Mouse (Mus musculus) lung, embryonic 14.5 days (tissue): Measurements from ENCODE around the gene Tmem240. TPM values are rescaled to one million over a fixed set of nuclear protein-coding genes. Genes with fewer than 3 reads are reported as not detected.

ENCODE experiments used
- ATAC-seq: fragments of 200-750 bp; cut with Nextera tagmentation; 2 replicates; pipeline ENCODE4 v1.8.0; 2017; ENCODE audit warnings: mild to moderate bottlenecking, moderate TSS enrichment, moderate library complexity; ENCODE audit not compliant: insufficient read depth
- DNase-seq: peaks from one replicate; pipeline ENCODE4 v3.0.0-alpha.2; 2015
- H3K27ac ChIP-seq: fragments of 300-500 bp; sonication (generic); 2 replicates; pipeline ENCODE4 v1.5.1; 2014; ENCODE audit warnings: low read depth, mild to moderate bottlenecking, moderate library complexity
- H3K27me3 ChIP-seq: fragments of 300-500 bp; sonication (generic); 2 replicates; pipeline ENCODE4 v1.6.1; 2014; ENCODE audit warnings: low read length, control low read depth; ENCODE audit not compliant: insufficient read depth
- H3K36me3 ChIP-seq: fragments of 300-500 bp; sonication (generic); 2 replicates; pipeline ENCODE4 v1.6.1; 2014; ENCODE audit warnings: control low read depth; ENCODE audit not compliant: insufficient read depth
- H3K4me1 ChIP-seq: fragments of 300-500 bp; sonication (generic); 2 replicates; pipeline ENCODE4 v1.6.1; 2014; ENCODE audit warnings: antibody characterized with exemption, control low read depth; ENCODE audit not compliant: insufficient read depth
- H3K4me2 ChIP-seq: fragments of 300-500 bp; sonication (generic); 2 replicates; pipeline ENCODE4 v1.6.1; 2014; ENCODE audit warnings: mild to moderate bottlenecking
- H3K4me3 ChIP-seq: fragments of 300-500 bp; sonication (generic); 2 replicates; pipeline ENCODE4 v1.5.1; 2014; ENCODE audit warnings: low read depth, low read length
- H3K9ac ChIP-seq: fragments of 300-500 bp; sonication (generic); 2 replicates; pipeline ENCODE4 v1.6.1; 2014
- H3K9me3 ChIP-seq: fragments of 300-500 bp; sonication (generic); 2 replicates; pipeline ENCODE4 v1.6.1; 2016; ENCODE audit warnings: low read depth, low read length, control low read depth
- CTCF ChIP-seq: IDR thresholded peaks from 2 replicates; pipeline ENCODE4 v1.5.1; 2016; ENCODE audit warnings: antibody characterized with exemption, low read depth
- WGBS: fragments of 180-500 bp; shearing (Covaris S2); extraction: QIAGEN DNeasy Blood & Tissue Kit; methylation state at CpG from one replicate; pipeline ENCODE4 v1.1.7; 2014; 5-methylcytosine and 5-hydroxymethylcytosine counted together
- polyA plus RNA-seq: library from polyadenylated mRNA; unstranded; fragments of >200 nt; fragmentation: Nextera tagmentation; extraction: Ambion mirVana; gene quantifications from 2 replicates; pipeline ENCODE4 v1.2.1, GENCODE M21; 2014

Gene Tmem240
- polyA plus RNA-seq, 1 experiment from 2014 or later, result 0.86 TPM

DNA sequence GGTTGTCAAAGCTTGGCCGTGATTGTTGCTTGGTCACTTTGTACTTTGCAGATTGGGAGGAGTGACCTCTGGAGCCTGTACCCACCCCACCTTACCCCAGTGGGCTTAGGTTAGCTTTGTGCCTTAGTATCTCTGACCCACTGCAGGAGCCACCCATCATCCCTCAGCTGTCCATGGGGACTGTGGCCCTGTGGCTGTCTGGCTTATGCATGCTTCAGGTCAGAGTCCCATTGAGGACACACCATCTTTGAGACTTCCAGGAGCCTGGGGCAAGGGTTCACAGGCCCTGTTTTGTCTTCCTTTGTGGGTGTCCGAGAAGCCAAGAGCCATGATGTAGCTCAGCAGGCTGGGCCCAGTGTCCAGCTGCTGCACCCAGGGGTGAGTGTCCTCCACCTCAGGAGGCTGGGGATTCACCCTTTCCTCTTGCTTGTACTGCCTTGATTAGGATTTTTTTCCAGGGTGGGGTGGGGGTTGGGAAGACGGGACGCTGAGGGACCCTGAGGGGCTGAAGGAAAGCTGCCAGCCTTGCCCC, 39.0 kb upstream of the Tmem240 start:
- 86% methylated on average over 4 of the region's 4 CpGs for WGBS
- Histone ChIP-seq H3K4me3 (no peak overlapping the region; the same call in 1 of the 2 replicates), H3K4me1 (no peaks in the 10 kb centered on the region), H3K27me3 (peaks cover 9% of the 10 kb centered on the region; the same call in 1 of the 2 replicates), H3K27ac (no peak overlapping the region), H3K9ac (peak overlapping the region; percentile 68), H3K36me3 (no peaks in the 10 kb centered on the region), H3K4me2 (peak overlapping the region; percentile 96), H3K9me3 (no peaks in the 10 kb centered on the region)
- no peak for DNase-seq
- ATAC-seq, result no peak
- TF ChIP-seq CTCF, result no peak

DNA sequence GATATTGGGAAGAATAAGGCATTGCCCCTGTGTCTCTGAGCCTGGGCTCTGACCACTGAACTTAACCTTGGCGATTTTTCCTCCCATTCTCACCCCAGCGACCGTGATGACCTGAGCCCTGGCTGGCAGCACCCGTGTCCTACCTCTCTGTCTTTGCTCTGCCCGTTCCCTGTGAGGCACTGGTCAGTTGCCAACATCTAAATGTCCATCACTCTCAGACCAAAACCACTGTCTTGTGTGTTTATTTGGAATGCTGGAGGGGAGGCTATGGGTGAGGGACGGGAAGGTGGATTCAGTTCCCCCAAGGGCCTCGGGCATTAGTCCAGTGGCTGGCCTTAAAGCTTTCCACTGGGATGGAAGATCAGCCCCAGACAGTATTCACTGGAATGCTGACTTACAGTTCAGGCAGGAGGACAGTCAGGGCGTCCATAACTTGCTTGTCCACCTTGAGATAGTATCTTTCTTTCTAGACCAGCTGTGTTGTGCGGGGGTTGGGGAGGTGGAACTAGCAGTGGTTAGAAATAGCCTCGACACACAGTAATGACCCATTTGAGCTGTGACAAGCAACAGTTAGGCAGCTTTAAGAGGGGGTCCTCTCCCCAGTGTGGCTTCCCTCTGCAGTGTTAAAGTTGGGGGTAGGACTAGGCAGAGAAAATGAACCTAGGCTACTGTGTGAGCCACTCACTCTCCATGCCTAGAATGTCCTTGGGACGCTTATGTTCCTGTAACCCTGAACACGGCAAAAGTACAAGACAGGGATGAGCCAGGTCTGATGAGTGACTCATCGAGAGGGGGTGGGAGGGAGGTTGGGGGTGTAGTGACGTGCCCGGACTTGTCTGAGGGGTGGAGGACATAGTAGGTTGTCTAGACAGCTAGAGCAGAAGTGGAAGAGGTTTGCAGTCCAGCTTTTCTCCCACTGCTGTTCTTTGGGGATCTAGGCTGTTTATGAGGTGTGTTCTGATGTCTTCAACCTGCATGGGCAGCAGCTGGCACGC, 38.0 kb upstream of the Tmem240 start:
- Histone ChIP-seq H3K4me1 (no peaks in the 10 kb centered on the region), H3K27ac (no peak overlapping the region), H3K36me3 (no peaks in the 10 kb centered on the region), H3K9ac (no peak overlapping the region; the same call in 1 of the 2 replicates), H3K27me3 (peaks cover 9% of the 10 kb centered on the region; the same call in 1 of the 2 replicates), H3K4me3 (no peak overlapping the region), H3K4me2 (peak overlapping the region; percentile 96; the same call in 1 of the 2 replicates), H3K9me3 (no peaks in the 10 kb centered on the region)
- DNase-seq (no peak), ATAC-seq (no peak)
- 59% methylated on average over 16 of the region's 16 CpGs for WGBS
- no peak for TF ChIP-seq CTCF

DNA sequence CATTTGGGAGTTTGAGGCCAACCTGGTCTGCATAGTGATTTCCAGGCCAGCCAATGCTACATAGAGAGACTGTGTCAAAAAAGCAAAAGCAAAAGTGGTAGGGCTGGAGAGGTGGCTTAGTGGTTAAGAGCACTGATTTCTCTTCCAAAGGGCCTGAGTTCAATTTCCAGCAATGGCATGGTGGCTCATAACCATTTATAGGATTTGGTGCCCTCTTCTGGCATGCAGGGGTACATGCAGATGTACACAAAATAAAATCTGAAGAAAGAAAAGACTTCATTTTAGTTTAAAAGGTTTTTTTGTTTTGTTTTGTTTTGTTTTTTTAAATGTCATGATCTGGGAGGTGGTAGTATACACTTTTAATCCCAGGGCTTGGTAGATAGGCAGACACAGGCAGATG, 34.2 kb upstream of the Tmem240 start:
- ATAC-seq (no peak), DNase-seq (peak; percentile 69)
- H3K4me2 ChIP-seq, result no peak overlapping the region
- no peak overlapping the region for H3K27ac ChIP-seq
- H3K9ac ChIP-seq, result no peak overlapping the region
- no peaks in the 10 kb centered on the region; the same call in 1 of the 2 replicates for H3K27me3 ChIP-seq
- H3K36me3 ChIP-seq, result no peaks in the 10 kb centered on the region
- H3K4me3 ChIP-seq, result no peak overlapping the region
- H3K4me1 ChIP-seq, result no peaks in the 10 kb centered on the region
- peak; percentile 72 for TF ChIP-seq CTCF
- H3K9me3 ChIP-seq, result no peaks in the 10 kb centered on the region

DNA sequence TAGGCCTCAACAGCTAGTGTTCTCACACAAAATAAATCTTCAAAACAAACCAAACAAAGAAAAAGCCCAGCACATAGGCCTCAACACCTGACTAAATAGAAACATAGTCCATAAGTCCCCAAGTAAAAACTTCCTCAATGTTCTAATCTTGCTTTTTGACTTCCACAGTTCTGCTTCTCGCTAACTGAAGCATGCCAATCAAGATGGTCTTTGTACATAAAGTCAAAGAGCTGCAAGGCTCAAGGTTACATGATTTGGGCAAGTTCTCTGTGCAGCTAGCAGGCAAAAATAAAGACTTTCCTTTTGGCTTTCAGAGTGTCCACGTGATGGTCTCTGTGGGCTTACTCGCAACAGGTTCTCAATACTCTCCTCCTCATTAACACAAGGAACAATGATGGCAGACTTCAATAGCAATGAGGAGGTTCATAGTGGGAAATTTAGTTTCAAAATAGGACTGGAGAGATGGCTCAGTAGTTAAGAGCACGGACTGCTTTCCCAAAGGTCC, 31.1 kb upstream of the Tmem240 start:
- Histone ChIP-seq H3K4me3 (no peak overlapping the region), H3K27ac (no peak overlapping the region), H3K27me3 (no peaks in the 10 kb centered on the region), H3K4me1 (peaks cover 5% of the 10 kb centered on the region; the same call in 1 of the 2 replicates), H3K36me3 (no peaks in the 10 kb centered on the region), H3K4me2 (no peak overlapping the region), H3K9ac (no peak overlapping the region), H3K9me3 (no peaks in the 10 kb centered on the region)
- ATAC-seq, result no peak
- no peak for TF ChIP-seq CTCF
- 93% methylated on average over 4 of the region's 4 CpGs for WGBS
- DNase-seq, result no peak

DNA sequence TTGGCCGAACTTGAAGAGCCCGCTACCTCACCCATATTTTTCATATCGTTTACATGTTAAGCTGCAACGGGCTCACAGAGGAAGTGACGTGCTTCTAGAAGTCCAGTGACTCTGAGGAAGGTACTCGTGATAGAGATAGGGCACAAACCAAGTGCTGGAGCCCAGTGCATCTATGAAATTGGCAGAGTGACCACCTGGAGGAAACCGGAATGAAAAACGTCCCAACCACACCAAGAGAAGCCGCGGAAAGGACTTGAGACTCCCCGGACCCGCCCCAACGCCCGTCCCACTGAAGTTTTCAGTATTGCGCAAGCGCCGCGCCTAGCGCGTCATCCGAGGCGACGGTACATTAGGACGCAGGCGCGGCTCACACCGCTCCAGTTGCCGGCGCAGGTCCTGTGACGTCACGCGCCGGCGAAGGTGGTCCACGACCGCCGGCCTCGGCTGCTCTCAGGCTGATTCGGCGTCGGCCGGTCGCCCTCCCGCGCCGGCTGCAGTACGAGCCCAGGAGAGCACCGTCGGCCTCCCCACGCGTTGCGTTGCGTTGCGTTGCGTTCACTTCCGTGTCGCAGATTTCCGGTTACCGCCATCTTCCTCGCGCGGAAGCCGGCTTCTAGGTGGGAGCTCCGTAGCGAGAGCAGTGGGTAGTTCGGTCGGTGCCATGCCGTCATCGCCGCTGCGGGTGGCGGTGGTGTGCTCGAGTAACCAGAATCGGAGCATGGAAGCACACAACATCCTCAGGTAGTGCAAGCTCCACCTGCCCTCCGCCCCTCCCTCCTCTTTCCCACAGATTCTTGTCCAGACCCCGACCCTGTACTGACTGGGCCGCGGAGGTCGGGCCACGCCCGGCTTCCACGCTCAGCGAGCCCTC, 29.6 kb upstream of the Tmem240 start, which contains the start of gene Ssu72:
Gene Ssu72, plus strand, starts transcription at position 80 of the 871 bp plus-strand sequence.
- peak; percentile 95 for ATAC-seq
- H3K27me3 ChIP-seq, result no peaks in the 10 kb centered on the region
- peaks cover 5% of the 10 kb centered on the region; the same call in 1 of the 2 replicates for H3K4me1 ChIP-seq
- under 1% methylated on average over 83 of the region's 83 CpGs for WGBS
- peak within 1 kb of the TSS; percentile 97 for H3K27ac ChIP-seq
- TF ChIP-seq CTCF, result no peak
- DNase-seq, result peak; percentile 99
- H3K4me3 ChIP-seq, result peak within 1 kb of the TSS; percentile 95
- peak within 1 kb of the TSS; percentile 87 for H3K9ac ChIP-seq
- H3K9me3 ChIP-seq, result no peaks in the 10 kb centered on the region
- H3K36me3 ChIP-seq, result no peaks in the 10 kb centered on the region
- peak within 1 kb of the TSS; percentile 89 for H3K4me2 ChIP-seq

DNA sequence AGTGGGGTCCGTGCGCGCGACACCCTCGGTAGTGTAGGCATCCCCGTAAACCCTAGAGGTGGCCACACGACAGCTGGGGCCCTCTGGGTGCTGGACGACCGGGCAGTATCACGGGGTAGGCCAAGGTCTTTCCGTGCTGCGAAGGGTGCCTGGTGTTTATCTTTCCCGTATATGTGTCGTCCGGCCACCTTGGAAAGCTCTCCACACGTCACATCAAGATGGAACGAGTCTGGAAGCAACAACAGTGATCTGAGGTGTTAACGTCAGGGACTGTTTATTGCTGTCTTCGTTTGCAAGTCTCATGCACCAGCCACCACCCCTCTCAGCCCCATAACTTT, 29.0 kb upstream of the Tmem240 start:
- WGBS, result under 1% methylated on average over 19 of the region's 19 CpGs
- peak; percentile 30 for DNase-seq

More for the DNA sequence above, 29.0 kb upstream of the Tmem240 start:
- H3K4me2 ChIP-seq, result peak overlapping the region; percentile 89
- no peaks in the 10 kb centered on the region for H3K9me3 ChIP-seq
- peaks cover 5% of the 10 kb centered on the region; the same call in 1 of the 2 replicates for H3K4me1 ChIP-seq
- H3K36me3 ChIP-seq, result no peaks in the 10 kb centered on the region
- H3K9ac ChIP-seq, result peak overlapping the region; percentile 87
- H3K27ac ChIP-seq, result peak overlapping the region; percentile 97
- ATAC-seq, result no peak
- H3K4me3 ChIP-seq, result peak overlapping the region; percentile 95
- H3K27me3 ChIP-seq, result no peaks in the 10 kb centered on the region
- TF ChIP-seq CTCF, result no peak
